Mouse (Mus musculus): Measurements from ENCODE around the gene Dydc2. TPM values are rescaled to one million over a fixed set of nuclear protein-coding genes. Genes with fewer than 3 reads are reported as not detected.
"Not testable (repeated sequence)": the region's sequence is repeated elsewhere in the genome, so short reads cannot be mapped to it uniquely, and the experiment has no call there.

Dydc2 gene
- total and polyA plus RNA-seq, 2 experiments, result not detected

DNA sequence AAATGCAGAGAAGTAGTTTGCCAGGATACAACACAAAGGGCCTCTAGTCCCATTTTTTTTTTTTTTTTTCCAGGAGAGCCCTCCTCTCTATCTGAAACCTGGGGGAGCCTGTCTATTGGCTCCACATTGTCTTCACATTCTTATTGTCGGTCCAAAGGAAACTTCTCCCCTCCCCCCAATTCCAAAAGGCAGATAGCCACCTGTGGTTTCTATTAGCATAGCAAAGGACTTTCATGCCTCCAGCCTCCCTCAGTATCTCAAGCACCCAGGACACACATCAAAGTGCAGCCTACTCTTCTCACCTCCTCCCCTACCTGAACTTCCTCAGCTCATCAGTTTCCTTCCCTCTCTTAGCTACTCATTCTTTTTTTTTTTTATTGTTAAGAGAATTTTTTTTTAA, 2.6 kb downstream of the Dydc2 start:
- no peaks in the 10 kb centered on the region for H3K4me1 ChIP-seq (ENCODE audit: control insufficient read depth, insufficient read depth, low read length)
- H3K4me3 ChIP-seq (ENCODE audit: insufficient read depth, low read depth, low read length), result no peak overlapping the region
- TF ChIP-seq CTCF (IDR thresholded peaks at IDR 0.05; ENCODE audit: low read depth, low read length), result no peak
- TF ChIP-seq POLR2A (IDR thresholded peaks at IDR 0.05; ENCODE audit: extremely low read depth, insufficient read depth, low read length), result no peak
- no peak overlapping the region for H3K27ac ChIP-seq (replicated peaks; ENCODE audit: insufficient read depth, low read depth, low read length)
- no peak for DNase-seq (ENCODE audit: extremely low read depth, low read depth, low spot score)
- H3K27me3 ChIP-seq (ENCODE audit: control insufficient read depth, insufficient read depth, low read length), result no peaks in the 10 kb centered on the region
- H3K9ac ChIP-seq (ENCODE audit: low read depth, low read length), result no peak overlapping the region
- no peaks in the 10 kb centered on the region for H3K36me3 ChIP-seq (ENCODE audit: control insufficient read depth, insufficient read depth, low read length)
- 48% methylated on average over 1 of the region's 1 CpGs for WGBS
- H3K79me2 ChIP-seq (ENCODE audit: control insufficient read depth, insufficient read depth, low read length), result no peaks in the 10 kb centered on the region

DNA sequence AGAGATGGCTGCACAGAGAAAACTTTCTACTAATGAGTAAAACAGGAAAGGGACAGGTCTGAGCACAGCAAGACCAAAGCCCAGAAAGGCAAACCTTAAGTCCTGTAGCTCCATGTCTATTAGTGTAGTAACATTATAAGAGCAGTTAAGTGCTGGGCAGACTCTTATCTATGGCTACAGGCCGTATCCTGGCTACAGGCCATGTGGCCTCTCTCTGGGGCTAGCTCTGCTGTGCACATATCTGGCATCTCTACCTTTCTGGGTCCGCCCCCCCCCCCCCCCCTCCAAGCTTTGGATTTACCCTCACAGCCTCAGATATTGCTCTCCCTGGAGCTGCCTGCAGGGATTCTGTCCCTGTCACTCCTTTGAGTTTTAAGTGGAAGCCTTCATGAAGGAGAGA, 3.8 kb downstream of the Dydc2 start:
- Histone ChIP-seq H3K36me3 (ENCODE audit: control insufficient read depth, insufficient read depth, low read length) (no peaks in the 10 kb centered on the region), H3K9ac (ENCODE audit: low read depth, low read length) (no peak overlapping the region), H3K4me1 (ENCODE audit: control insufficient read depth, insufficient read depth, low read length) (no peaks in the 10 kb centered on the region), H3K79me2 (ENCODE audit: control insufficient read depth, insufficient read depth, low read length) (no peaks in the 10 kb centered on the region), H3K27ac (replicated peaks; ENCODE audit: insufficient read depth, low read depth, low read length) (no peak overlapping the region), H3K4me3 (ENCODE audit: insufficient read depth, low read depth, low read length) (no peak overlapping the region), H3K27me3 (ENCODE audit: control insufficient read depth, insufficient read depth, low read length) (no peaks in the 10 kb centered on the region)
- no peak for DNase-seq (ENCODE audit: extremely low read depth, low read depth, low spot score)
- TF ChIP-seq CTCF (IDR thresholded peaks at IDR 0.05; ENCODE audit: low read depth, low read length), result no peak
- no peak for TF ChIP-seq POLR2A (IDR thresholded peaks at IDR 0.05; ENCODE audit: extremely low read depth, insufficient read depth, low read length)
- 55% methylated on average over 2 of the region's 2 CpGs for WGBS

DNA sequence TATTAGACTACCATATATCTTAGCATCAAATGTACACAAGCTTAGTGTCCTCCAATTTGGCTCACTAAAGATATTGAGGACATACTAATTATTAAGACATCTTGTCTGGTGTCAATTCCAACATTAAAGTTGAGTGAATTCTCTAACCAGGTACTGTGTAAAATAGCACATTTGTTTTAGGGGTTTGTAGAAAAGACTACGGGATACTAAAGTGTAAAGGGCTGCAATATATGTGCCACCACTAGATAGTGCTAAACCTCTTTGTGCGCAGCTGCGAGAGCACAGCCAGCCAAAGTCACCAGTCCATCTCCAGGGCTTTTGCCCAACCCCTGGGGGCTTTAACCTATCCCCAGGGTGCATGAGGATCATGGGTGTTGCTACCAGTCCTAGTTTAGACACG, 15.8 kb downstream of the Dydc2 start:
- H3K4me3 ChIP-seq (ENCODE audit: insufficient read depth, low read depth, low read length); H3K27ac ChIP-seq (replicated peaks; ENCODE audit: insufficient read depth, low read depth, low read length); H3K79me2 ChIP-seq (ENCODE audit: control insufficient read depth, insufficient read depth, low read length); H3K9ac ChIP-seq (ENCODE audit: low read depth, low read length); H3K4me1 ChIP-seq (ENCODE audit: control insufficient read depth, insufficient read depth, low read length); DNase-seq (ENCODE audit: extremely low read depth, low read depth, low spot score); H3K27me3 ChIP-seq (ENCODE audit: control insufficient read depth, insufficient read depth, low read length); H3K36me3 ChIP-seq (ENCODE audit: control insufficient read depth, insufficient read depth, low read length): not testable (repeated sequence)
- WGBS, result 27% methylated on average over 3 of the region's 4 CpGs

DNA sequence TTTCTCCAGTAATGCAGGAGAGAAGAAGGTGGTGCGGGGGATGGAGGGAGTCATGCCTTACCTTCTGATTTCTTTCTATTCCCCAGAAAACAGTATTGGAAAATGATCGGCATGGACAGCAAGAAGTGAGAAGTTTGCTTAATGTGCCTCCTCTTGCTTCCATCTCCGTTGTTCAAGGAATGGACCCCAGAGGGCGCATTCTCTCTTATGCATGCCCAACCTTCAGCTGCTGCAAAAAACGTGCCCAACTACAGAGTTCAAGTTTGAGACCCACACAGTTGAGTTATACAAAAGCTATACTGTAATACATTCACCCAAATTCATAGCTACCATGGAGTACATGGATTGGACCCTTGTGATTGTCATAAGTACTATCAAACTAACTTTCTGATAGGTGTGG, 16.5 kb downstream of the Dydc2 start:
- 70% methylated on average over 5 of the region's 5 CpGs for WGBS
- DNase-seq (ENCODE audit: extremely low read depth, low read depth, low spot score), result no peak
- H3K27me3 ChIP-seq (ENCODE audit: control insufficient read depth, insufficient read depth, low read length), result no peaks in the 10 kb centered on the region

DNA sequence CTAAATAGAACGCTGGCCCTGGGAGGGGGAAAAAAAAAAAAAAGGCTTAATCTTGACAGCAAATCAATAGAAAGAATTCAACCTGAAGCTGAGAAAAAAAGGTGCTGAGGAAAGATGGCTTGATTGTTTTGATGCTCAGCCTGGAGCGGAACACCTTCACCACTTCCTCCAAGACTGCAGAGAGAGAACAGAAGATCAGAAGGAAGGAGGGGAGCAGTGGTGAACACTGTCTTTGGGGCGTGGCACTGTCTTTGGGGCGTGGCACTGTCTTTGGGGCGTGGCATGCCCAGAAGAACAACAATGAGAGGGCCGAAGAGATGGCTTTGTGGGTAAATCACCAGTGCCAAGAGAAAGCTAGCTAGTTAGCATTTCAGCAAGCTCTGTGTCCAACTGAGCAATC, 18.5 kb downstream of the Dydc2 start:
- 69% methylated on average over 6 of the region's 6 CpGs for WGBS
- H3K36me3 ChIP-seq (ENCODE audit: control insufficient read depth, insufficient read depth, low read length), result no peaks in the 10 kb centered on the region
- H3K4me1 ChIP-seq (ENCODE audit: control insufficient read depth, insufficient read depth, low read length), result no peaks in the 10 kb centered on the region
- TF ChIP-seq POLR2A (IDR thresholded peaks at IDR 0.05; ENCODE audit: extremely low read depth, insufficient read depth, low read length) (no peak), CTCF (IDR thresholded peaks at IDR 0.05; ENCODE audit: low read depth, low read length) (no peak)
- H3K27ac ChIP-seq (replicated peaks; ENCODE audit: insufficient read depth, low read depth, low read length), result no peak overlapping the region
- H3K27me3 ChIP-seq (ENCODE audit: control insufficient read depth, insufficient read depth, low read length), result no peaks in the 10 kb centered on the region
- H3K9ac ChIP-seq (ENCODE audit: low read depth, low read length), result no peak overlapping the region
- H3K4me3 ChIP-seq (ENCODE audit: insufficient read depth, low read depth, low read length), result no peak overlapping the region
- no peak for DNase-seq (ENCODE audit: extremely low read depth, low read depth, low spot score)
- H3K79me2 ChIP-seq (ENCODE audit: control insufficient read depth, insufficient read depth, low read length), result no peaks in the 10 kb centered on the region

More for the DNA sequence above, 16.5 kb downstream of the Dydc2 start:
- Histone ChIP-seq H3K4me1 (ENCODE audit: control insufficient read depth, insufficient read depth, low read length) (no peaks in the 10 kb centered on the region), H3K36me3 (ENCODE audit: control insufficient read depth, insufficient read depth, low read length) (no peaks in the 10 kb centered on the region), H3K27ac (replicated peaks; ENCODE audit: insufficient read depth, low read depth, low read length) (no peak overlapping the region), H3K9ac (ENCODE audit: low read depth, low read length) (no peak overlapping the region), H3K4me3 (ENCODE audit: insufficient read depth, low read depth, low read length) (no peak overlapping the region), H3K79me2 (ENCODE audit: control insufficient read depth, insufficient read depth, low read length) (no peaks in the 10 kb centered on the region)
- TF ChIP-seq POLR2A (IDR thresholded peaks at IDR 0.05; ENCODE audit: extremely low read depth, insufficient read depth, low read length), result no peak
- peak; percentile 15; the same call in 1 of the 2 replicates for TF ChIP-seq CTCF (IDR thresholded peaks at IDR 0.05; ENCODE audit: low read depth, low read length)

DNA sequence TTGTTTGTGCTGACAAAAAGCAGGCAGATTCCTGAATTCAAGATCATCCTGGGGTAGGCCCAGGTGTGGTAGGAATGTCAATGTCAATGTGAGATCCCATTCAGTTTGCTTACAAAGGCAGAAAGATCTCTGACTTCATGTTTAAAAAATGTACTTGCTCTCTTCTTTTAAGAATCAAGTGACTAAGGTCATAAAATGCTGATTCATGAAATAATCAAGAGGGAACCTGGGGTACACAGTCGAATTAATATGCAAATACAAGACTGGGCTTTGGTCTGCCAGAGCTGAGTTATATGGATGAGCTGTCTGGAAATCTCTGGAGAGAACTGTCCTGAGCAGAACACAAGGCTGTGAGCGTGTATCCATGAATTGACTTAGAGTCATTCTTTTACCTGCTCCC, 21.6 kb downstream of the Dydc2 start:
- no peak for TF ChIP-seq CTCF (IDR thresholded peaks at IDR 0.05; ENCODE audit: low read depth, low read length)
- TF ChIP-seq POLR2A (IDR thresholded peaks at IDR 0.05; ENCODE audit: extremely low read depth, insufficient read depth, low read length), result no peak
- Histone ChIP-seq H3K27me3 (ENCODE audit: control insufficient read depth, insufficient read depth, low read length) (no peaks in the 10 kb centered on the region), H3K36me3 (ENCODE audit: control insufficient read depth, insufficient read depth, low read length) (no peaks in the 10 kb centered on the region), H3K79me2 (ENCODE audit: control insufficient read depth, insufficient read depth, low read length) (no peaks in the 10 kb centered on the region), H3K9ac (ENCODE audit: low read depth, low read length) (no peak overlapping the region), H3K4me1 (ENCODE audit: control insufficient read depth, insufficient read depth, low read length) (no peaks in the 10 kb centered on the region), H3K4me3 (ENCODE audit: insufficient read depth, low read depth, low read length) (no peak overlapping the region), H3K27ac (replicated peaks; ENCODE audit: insufficient read depth, low read depth, low read length) (no peak overlapping the region)
- WGBS, result 80% methylated on average over 2 of the region's 2 CpGs
- no peak for DNase-seq (ENCODE audit: extremely low read depth, low read depth, low spot score)
